Mouse (Mus musculus) frontal cortex, postnatal 36 days (tissue): ENCODE measurements around the gene Syt13.

Experiments
- DNase-seq, 2 experiments: peaks; one replicate each; pipeline ENCODE4 v3.0.0; 2022; ENCODE audit warnings: low spot score in 2 of 2

Syt13 gene

DNA sequence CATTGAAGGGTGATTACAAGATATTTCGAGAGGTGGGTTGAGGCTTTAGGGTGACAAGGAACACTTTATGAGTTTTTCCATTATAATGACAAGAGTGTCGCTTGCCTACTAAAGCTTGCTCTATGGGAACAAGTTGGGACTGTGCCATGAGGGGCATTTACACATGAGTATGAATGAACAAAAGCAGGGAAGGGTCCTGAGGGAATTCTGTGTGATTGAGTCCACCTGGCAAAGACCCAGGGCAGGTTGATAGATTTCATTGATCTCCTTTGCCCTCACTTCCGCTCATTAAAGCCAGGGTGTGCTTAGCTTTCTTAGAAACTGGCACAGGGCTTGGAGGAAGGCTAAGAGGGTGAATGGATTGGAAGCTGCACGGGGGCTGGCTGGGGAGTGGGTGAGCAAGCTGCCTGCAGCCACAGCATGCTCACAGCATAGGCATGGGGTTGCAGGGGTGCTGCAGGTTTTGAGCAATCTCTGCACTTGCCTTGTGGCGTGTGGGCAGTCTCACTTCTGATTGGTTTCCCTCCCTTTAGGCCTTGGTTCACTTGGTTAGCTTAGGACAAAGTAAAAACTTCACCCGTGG is 9.9 kb downstream of the Syt13 start:
- DNase-seq: no peak

DNA sequence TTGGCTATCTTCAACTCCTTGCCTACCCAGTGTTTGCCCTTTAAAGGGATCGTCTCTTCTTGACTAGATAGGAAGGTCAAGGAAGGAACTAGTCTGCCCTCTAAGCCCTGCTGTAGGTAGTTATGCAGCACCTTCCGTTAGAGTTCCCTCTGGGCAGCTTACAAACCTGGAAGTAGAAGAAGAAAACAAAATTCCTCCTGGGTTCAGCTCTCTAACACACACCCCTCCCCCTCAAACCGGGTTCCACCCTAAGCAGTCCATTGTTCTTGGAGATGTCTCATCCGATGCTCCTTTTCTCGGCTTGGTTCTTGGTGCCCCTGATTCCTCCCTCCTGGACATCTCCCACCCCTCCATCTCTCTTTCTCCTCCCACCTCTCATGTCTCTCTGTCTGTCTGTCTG is 14.8 kb downstream of the Syt13 start:
- DNase-seq: no peak

DNA sequence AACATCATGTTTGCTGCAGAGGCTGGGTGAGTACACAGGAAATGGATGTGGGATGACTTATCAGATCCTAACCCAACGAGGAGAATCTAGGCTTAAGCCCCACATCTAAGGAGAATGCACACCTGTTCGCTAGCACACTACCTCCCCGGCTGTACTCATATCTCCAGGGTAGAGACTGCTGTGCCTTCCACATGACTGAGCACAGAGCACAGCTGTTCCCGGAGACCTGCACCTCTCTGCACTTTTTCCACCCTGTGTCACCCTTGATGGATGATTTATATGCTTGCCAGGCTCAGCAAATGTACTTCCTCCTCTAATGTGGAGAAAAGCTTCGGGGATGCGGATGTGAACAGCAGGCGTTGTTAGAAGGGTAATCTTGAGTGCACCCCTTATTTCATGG is 16.2 kb downstream of the Syt13 start:
- DNase-seq: no peak

DNA sequence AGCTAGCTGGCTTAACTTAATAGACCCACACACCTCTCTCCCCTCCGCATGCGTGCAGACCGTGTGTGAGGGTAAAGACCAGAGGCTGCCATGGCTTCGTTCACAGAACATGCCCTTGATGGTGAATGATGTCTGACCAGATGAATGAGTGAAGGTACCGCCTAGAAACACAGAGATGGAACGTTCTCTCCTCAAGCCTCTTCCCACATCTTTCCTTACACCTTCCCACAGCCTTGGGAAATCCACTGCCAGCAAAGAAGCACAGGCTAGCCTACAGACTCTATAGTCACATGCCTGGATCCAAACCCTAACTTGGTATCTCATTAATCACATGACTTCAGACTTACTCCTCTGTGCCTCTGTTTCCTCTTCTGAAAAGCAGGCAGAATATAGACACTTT is 18.5 kb downstream of the Syt13 start:
- DNase-seq: peak in 1 of 2 experiments; percentile 44

DNA sequence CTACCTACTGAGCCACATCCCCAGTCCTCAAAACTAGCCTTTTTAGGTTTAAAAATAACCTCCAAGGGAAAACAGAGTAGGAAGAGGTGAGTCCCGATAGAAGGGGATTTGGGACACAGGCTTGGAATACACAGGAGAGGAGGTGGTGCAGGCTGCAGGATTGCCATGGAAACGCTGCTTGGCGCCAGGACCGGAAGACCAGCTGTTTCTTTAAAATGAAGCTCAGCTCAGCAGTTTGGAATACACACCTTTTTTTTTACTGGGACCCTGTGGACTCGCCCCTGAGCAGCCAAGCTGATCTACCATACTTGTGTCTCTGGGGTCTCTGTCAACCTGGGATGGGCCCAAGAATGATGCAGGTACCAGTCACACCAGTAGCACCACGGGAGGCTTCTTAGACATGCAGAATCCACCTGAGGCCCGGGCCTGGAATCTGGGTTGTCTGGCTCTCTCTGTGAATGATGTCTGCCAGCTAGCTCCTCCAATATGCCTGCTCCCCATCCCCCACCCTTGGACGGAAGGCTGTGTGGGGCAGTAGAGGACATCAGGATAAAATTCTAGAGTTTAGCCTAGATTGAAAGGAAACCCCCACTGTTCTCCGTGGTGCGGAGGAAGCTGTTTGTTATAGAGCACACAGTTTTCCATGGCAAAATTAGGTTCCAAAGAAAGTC is 19.5 kb downstream of the Syt13 start:
- peak; percentile 78 to 89 for DNase-seq

DNA sequence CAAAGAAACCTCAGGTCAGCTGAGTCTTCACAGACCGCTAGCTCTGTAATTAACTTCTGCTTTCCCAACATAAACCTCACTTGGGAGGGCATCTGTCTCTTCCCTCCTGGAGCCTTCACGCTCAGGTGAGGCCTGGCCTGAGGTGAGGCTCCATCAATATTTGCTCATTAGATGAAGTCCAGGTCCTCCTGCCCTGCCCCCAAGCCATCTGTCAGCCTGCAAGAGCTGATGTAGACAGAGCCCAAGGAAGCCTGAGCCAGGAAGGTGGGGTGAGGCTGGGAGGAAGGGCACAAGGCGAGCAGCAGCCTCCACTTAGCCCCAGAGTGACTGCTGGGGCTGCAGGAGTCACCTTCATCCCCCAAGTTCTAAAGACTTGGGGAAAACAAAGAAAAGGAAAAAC is 20.6 kb downstream of the Syt13 start:
- no peak for DNase-seq

DNA sequence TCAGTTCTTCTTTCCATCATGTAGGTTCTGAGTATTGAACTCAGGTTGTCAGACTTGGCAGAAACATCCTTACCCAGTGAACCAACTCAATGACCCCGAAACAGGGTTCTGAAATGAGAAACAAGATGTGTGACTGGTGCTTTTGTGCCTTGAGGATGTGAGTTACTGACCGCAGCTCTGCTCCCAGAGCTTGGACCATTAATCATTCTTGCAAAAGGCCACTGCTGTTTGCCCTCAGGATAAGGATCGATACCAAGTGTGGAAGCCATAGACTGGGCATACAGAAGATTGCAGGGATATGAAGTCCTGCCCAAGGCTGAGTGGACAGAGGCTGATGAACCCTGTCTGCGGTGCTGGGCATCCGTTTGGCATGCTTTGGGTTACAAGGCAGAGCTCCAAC is 23.2 kb downstream of the Syt13 start:
- no peak for DNase-seq

DNA sequence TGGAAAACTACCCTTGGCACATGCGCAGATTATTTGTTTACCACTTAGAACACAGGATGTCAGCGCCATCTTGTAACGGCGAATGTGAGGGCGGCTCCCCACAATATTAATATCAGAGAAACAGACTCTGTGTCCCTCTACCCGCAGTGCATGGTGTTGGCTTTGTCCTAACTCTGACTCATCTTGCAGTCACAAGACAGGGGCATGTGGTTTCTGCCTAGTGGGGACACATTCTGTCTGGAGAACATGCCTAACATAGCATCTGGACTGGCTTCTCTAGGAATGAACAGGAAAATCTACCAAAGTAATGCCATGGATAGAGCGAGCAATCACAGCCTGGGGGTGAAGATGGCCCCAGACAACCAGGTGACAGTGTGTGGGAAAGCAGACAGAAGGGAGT is 23.9 kb downstream of the Syt13 start:
- DNase-seq: no peak

DNA sequence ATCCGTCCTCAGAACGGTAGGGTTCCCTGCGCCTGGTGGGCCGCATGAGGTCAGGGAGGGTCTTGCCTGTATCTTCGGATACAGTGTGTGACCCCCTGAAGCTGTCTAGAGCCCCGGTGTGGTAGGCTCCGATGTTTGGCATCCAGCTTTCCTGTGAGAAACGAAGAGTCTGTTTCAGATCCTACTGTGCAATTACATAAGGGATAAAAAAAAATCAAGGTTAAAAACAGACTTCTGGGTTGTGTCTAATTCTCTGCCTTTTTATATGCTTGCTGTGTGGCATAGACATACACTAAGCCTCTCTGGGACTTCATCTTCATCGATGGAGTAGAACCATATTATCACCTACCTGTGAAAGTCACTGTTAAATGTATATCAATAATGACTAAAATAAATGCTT is 26.1 kb downstream of the Syt13 start:
- DNase-seq: no peak

DNA sequence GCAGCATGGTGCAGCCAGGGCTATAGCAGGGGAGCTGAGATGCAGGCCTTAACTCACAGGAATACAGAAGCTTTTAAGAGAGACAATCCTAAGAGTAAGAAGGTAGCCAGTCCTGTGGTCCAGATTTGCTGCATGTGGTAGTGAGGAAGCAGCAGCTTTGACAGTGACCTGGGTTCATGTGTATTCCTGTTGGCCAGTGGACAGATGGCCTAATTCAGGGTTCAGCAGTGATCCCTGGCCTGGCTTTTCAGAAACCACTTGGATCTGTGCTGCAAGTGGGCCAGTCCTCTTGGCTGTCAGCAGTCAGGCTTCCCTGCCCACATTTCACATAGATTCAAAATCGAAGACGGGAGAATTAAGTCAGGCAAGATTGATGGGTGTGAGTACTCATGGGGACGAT is 26.6 kb downstream of the Syt13 start:
- no peak for DNase-seq

DNA sequence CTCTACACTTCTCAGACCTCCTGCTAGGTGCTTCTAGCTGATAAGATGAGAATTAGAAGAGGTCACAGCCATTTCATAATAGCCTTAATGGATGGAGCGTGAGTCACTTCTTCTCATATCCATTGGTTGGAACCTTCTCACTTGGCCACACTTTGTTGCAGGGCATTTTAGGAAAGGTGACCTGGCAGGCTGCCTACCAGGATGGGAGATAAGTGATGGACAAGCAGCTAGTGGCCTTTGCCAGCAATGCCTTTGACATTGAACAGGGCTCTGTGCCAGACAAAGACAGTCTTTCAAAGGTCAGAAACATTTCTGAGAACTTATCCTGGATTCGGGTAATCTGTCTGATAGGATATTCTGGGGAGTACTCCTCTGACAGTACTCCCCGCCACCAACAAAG is 28.5 kb downstream of the Syt13 start:
- no peak for DNase-seq

DNA sequence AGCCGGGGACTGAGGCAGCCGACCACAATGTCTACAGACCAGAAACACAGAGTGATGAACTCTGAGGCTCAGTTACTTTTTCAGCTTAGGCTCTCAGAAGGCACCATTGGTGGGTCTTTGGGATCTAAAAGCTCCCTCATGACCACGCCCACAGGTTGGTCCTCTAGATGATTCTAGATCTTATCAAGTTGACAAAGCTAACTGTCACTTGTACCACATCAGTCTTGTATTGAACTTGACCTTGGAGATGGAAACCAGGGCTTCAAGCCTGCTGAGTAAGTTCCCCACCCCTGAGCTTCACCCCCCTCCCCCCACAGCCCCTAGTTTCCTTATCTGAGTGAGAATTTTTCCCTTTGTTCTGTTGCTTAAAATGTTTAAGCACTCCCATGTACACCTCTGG is 29.5 kb downstream of the Syt13 start:
- no peak for DNase-seq

DNA sequence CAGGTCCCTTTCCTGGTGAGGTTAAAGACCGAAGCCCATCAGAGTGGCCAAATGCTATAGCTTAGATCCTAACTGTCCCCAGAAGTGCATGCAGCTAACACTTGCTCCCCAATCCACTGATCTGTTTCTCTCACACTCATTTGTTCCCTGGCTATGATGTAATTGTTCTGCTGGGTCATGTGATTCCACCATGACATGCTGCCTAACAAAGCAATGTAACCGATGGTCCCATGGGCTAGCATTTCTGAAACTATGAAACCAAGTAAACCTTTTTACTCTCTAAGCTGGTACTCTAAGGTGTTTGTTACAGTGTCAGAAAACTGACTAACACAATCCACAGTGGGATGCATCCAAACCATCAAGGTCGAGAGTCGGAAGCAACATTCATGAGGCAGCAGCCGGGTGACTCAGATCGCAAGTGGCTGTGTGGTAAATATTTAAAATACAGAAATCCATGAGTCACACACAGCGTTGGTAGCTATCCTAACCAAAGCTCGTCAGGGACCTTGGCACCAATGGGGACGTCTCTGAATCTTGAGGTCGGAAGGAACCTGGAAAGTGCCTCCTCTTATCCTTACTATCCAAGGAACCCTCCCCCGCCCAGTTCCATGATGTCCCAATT is 30.3 kb downstream of the Syt13 start:
- no peak for DNase-seq

DNA sequence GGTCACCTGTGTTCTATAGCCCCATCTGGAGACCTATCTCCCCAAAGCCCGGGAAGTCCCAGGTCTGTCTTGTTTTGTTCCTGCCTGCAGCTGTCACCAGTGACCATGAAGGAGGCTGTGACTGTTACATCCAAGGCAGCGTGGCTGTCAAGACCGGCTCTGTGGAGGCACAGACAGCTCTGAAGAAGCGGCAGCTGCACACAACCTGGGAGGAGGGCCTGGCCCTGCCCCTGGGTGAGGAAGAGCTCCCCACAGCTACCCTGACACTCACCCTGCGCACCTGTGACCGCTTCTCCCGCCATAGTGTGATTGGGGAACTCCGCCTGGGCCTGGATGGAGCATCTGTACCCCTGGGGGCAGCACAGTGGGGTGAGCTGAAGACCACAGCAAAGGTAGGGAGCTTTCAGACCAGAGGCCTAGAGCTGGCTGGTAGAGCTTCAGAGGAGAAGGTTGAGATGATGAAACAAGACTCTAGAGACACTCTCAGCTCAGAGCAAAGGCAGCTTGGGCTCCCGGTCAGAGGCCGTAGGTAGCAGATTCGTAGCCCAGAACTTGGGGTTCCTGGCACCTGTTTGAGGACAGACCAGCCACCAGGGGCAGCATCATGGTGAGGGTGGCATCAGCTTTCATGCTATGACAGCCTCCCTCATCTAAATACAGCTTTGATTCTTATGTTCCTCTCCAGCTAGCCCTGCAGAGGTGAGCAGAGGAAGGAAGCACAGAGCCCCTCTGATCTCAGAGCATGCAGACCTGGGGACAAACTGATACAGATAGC is 31.1 kb downstream of the Syt13 start:
- no peak for DNase-seq

DNA sequence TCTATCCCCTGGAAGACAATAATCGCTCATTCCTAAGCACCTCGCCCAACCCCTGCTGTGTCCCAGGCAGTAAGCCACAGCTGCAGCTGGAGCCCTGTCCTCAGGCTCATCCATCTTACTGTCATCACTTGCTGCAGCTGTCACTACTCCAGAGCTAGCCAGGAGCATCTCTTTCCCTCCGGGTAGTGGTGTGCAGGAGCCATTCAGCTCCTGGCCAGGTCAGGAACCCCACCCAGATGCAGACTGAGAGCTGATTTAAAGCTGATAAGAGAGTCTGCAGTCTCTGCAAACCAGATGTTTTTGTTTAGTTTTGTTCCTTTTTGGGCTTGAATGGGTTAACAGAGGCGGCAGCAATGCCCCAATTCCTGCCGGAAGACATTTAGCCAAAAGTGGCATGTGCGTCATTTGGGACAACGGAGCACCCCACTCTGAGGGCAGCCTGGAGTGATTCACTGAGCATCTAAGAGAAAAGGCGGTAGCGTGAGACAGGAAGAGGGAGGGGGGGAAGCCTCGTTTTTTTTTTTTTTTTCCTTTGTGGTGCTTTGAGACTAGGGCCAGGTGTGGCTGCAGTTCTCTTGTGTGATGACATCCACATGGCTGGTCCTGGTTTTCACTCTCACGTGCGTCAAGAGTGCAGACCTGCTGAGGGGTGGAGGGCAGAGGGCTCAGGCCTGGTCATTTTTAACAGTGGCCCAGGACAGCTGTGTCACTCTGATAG is 33.2 kb downstream of the Syt13 start:
- peak; percentile 39 to 51 for DNase-seq

DNA sequence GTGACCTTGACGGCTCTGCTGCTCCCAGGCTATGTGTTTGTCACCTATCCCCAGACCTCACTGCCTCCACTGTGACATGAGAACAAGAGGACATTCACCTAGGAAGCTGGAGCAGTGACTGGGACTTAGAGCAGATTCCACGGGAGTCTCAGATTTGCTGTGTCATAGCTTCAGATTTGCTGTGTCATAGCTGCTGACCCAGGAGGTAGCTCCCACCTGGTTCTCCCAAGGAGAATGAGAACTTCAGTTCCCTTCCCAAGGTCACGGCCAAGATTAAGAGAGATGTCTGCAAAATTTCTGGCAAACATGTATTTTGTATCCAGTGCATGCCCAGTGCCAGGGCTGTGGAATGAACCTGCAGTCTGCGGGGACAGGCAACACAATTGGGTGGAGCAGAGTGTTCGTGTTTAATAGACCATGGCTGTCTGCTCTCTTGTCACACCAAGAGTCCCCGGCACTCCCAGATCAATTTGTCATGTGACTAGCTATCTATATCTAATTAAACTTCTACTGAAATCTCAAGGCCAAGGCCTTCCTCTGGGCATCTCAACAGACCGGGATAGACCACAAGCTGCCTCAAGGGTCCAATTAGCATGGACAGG is 33.9 kb downstream of the Syt13 start:
- no peak for DNase-seq

DNA sequence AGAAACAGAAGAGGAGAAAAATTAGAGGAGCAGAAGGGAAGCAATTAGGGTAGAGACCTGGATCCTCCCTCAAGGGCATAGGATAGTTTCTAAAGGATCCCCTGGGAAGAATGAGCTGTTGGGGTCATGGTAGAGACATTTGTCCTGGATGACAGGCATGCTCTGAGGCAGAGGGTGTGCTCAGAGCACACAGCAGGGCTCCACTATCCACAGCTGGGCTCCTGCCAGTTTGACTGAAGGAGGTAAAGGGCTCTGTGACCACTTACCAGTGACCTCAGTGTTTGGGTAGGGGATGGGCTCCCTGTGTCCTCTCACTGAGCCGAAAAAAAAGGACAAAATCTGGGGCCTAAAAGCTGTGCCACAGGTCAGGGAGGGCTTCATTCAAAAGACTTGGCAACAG is 34.6 kb downstream of the Syt13 start:
- no peak for DNase-seq

DNA sequence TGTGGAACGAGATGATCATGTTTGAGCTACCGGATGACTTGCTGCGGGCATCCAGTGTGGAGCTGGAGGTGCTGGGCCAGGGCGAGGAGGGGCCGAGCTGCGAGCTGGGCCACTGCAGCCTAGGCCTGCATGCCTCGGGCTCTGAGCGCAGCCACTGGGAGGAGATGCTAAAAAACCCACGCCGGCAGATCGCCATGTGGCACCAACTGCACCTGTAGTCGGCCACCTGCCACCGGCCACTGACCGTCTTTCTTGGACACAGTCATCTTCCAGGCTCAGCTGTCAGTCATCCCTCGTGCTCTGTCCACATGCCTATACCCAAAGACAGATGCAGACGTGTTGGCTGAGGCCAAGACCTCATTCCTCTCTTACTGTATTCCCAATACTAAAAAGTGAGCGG is 38.6 kb downstream of the Syt13 start:
- no peak for DNase-seq

DNA sequence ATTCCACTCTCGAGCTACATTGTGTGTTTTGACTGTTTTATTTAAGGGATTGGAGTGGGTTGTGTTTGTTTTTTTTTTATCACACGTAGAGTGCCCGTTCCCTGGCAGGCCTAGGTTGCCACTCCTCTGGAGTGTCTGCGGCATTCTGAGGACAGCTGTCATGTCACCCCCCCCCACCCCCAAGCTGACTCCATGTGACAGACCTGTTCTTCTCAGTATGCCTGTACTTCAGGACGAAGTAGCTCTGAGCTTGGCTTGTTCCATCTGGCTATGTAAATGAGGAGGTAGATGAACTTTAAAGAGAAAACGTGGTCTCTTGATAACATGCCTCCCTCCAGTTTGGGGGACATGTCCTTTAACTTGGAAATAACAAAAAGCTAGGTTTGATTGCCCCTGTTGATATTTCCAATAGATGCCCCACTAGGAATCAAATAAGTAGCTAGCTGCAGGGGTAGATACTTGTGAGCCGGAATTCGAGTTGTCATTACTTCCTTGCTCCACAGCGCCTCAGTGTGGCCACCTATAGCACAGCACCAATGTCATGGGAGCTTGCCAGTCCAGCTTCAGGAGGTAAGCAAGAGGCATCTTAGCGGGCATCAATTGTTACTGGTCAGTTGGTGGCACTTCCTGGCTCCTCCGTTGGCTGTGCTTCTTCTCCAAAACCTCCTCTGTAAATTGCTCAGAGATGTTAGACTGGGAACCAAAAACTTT is 39.7 kb downstream of the Syt13 start:
- peak; percentile 72 to 84 for DNase-seq

DNA sequence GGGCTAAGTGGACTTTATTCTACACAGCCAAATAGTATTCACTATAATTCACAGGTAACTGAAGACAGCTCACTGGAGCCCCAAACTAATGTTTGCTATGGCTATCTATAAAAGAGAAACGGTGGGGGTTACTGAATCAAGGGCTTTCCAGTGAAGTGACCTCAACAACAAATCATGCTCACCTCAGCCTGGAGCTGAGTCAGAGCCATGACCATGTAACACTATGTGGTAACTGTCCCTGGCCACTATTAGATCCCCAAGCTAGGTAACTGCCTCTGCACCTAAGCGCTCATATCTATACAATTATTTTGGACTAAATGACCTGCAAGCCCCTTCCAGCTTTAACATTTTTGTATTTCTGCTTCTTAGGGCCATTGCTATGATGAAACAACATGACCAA is 42.0 kb downstream of the Syt13 start:
- DNase-seq: no peak

DNA sequence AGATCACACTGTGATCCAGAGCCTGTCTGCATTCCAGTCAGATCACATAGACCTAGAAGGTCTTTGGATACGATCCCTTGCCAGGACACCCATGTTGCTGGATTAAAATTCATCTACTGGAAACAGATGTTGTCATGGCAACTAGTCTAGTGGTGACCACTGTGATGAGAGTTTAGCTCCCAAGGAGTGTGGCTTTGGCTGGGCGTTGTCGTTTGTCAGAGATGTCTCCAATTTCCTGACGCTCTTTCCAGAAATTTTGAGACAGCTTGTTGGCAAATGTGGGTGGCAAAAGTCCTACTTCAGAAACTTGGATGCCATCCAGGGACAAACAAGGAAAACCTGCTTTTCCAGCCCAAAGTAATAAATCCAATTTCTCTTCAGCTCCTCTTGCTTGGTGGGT is 43.7 kb downstream of the Syt13 start:
- peak in 1 of 2 experiments; percentile 62 for DNase-seq
